Mouse (Mus musculus) olfactory bulb, adult 2 months (tissue): Measurements from ENCODE around the gene Scaf4.

Source experiments
- CTCF ChIP-seq: fragments of 200-500 bp; IDR thresholded peaks from 2 replicates; pipeline ENCODE4 v1.5.1; 2012; ENCODE audit warnings: low read depth, mild to moderate bottlenecking, low read length, moderate library complexity; ENCODE audit not compliant: insufficient read depth
- POLR2A ChIP-seq: fragments of 200-500 bp; IDR thresholded peaks from 2 replicates; pipeline ENCODE4 v1.6.1; 2012; ENCODE audit warnings: mild to moderate bottlenecking, low read depth, low read length, moderate library complexity; ENCODE audit not compliant: insufficient read depth

- TF ChIP-seq POLR2A = no peak
- no peak for TF ChIP-seq CTCF
Measured at GRCm38 (mm10) chr16:90233702-90234101, 50.6 kb downstream of the Scaf4 start.
